Mouse (Mus musculus) E14TG2a.4 (cell line): ENCODE measurements at regions not wholly inside any gene's neighbourhood (a gene's known extent, or its start where the extent isn't known, plus 50 kb on each side); places are given as distances from the start of the nearest gene placed in this dataset.

ENCODE experiments used
- CTCF ChIP-seq: conservative IDR thresholded peaks from 2 replicates; pipeline ENCODE4 v1.5.1; 2014; ENCODE audit warnings: low read length
- NANOG ChIP-seq: IDR thresholded peaks from 2 replicates; pipeline ENCODE4 v1.6.1; 2014; ENCODE audit warnings: borderline replicate concordance, low read length, mixed read lengths
- POU5F1 ChIP-seq: IDR thresholded peaks from 2 replicates; pipeline ENCODE4 v1.6.1; 2014; ENCODE audit warnings: low read length, borderline replicate concordance

- TF ChIP-seq CTCF (no peak), NANOG (no peak), POU5F1 (no peak)
These were observed 481.3 kb downstream of the Cdh26 start for GRCm38 (mm10) chr2:178911646-178912045.
